Mouse (Mus musculus): ENCODE measurements around the gene Msh6.
"Not testable (repeated sequence)": the region's sequence is repeated elsewhere in the genome, so short reads cannot be mapped to it uniquely, and the experiment has no call there.

- not testable (repeated sequence) for TF ChIP-seq CTCF (IDR thresholded peaks at IDR 0.05; ENCODE audit: low read depth, low read length); POLR2A (IDR thresholded peaks at IDR 0.05; ENCODE audit: borderline replicate concordance, low read depth, low read length)
Observed at GRCm38 (mm10) chr17:87976927-87977326, 2.1 kb downstream of the Msh6 start.

Measured in bone marrow macrophage, adult 2 months (primary cell).